Mouse (Mus musculus) stomach, postnatal 0 days (tissue): Measurements from ENCODE around the gene Stap2. TPM values are rescaled to one million over a fixed set of nuclear protein-coding genes. Genes with fewer than 3 reads are reported as not detected.

Source experiments
- ATAC-seq: fragments of 200-750 bp; cut with Nextera tagmentation; 2 replicates; pipeline ENCODE4 v1.8.0; 2017; ENCODE audit not compliant: low FRiP score, low TSS enrichment
- DNase-seq: peaks from one replicate; pipeline ENCODE4 v3.0.0-alpha.2; 2016; ENCODE audit warnings: low spot score
- H3K27ac ChIP-seq: fragments of 300-500 bp; sonication (generic); replicated peaks from 2 replicates; pipeline ENCODE4 v1.5.1; 2014; ENCODE audit warnings: mild to moderate bottlenecking, control low read depth
- H3K27me3 ChIP-seq: fragments of 300-500 bp; sonication (generic); 2 replicates; pipeline ENCODE4 v1.6.1; 2014; ENCODE audit warnings: low read length; ENCODE audit not compliant: control insufficient read depth, insufficient read depth
- H3K36me3 ChIP-seq: fragments of 300-500 bp; sonication (generic); 2 replicates; pipeline ENCODE4 v1.6.1; 2014; ENCODE audit warnings: low read length, mixed read lengths; ENCODE audit not compliant: control insufficient read depth, insufficient read depth
- H3K4me1 ChIP-seq: fragments of 300-500 bp; sonication (generic); replicated peaks from 2 replicates; pipeline ENCODE4 v1.6.1; 2014; ENCODE audit warnings: antibody characterized with exemption; ENCODE audit not compliant: control insufficient read depth, insufficient read depth
- H3K4me2 ChIP-seq: fragments of 300-500 bp; sonication (generic); replicated peaks from 2 replicates; pipeline ENCODE4 v1.6.1; 2014; ENCODE audit warnings: low read depth, mild to moderate bottlenecking, control low read depth, moderate library complexity
- H3K4me3 ChIP-seq: fragments of 300-500 bp; sonication (generic); 2 replicates; pipeline ENCODE4 v1.5.1; 2014; ENCODE audit warnings: low read depth, low read length, control low read depth
- H3K9ac ChIP-seq: fragments of 300-500 bp; sonication (generic); 2 replicates; pipeline ENCODE4 v1.6.1; 2014; ENCODE audit warnings: mild to moderate bottlenecking, low read length, control low read depth, mixed read lengths
- H3K9me3 ChIP-seq: fragments of 300-500 bp; sonication (generic); 2 replicates; pipeline ENCODE4 v1.6.1; 2016; ENCODE audit warnings: low read length; ENCODE audit not compliant: control insufficient read depth
- CTCF ChIP-seq: IDR thresholded peaks from 2 replicates; pipeline ENCODE4 v1.5.1; 2016; ENCODE audit warnings: antibody characterized with exemption, low read depth, mild to moderate bottlenecking, moderate library complexity
- EP300 ChIP-seq: optimal IDR thresholded peaks from 2 replicates; pipeline ENCODE3; 2016; ENCODE audit warnings: antibody characterized with exemption
- WGBS: fragments of 180-500 bp; shearing (Covaris S2); extraction: QIAGEN DNeasy Blood & Tissue Kit; methylation state at CpG from one replicate; pipeline ENCODE4 v1.1.7; 2014; 5-methylcytosine and 5-hydroxymethylcytosine counted together
- polyA plus RNA-seq: library from polyadenylated mRNA; unstranded; fragments of >200 nt; fragmentation: Nextera tagmentation; extraction: Ambion mirVana; gene quantifications from 2 replicates; pipeline ENCODE4 v1.2.1, GENCODE M21; 2015

Gene Stap2
- polyA plus RNA-seq, 1 experiment from 2014 or later, result 44.2 TPM

- WGBS, result under 1% methylated on average over 21 of the region's 21 CpGs
- peak overlapping the region; percentile 80 for H3K4me3 ChIP-seq
- H3K27me3 ChIP-seq, result 0 out of 2 replicates have a peak, but pooled peaks cover 2% of the 10 kb centered on the region
- peak overlapping the region; percentile 100 for H3K4me2 ChIP-seq
- ATAC-seq (peak; percentile 95), DNase-seq (peak; percentile 93)
- H3K9me3 ChIP-seq, result no peaks in the 10 kb centered on the region
- H3K9ac ChIP-seq, result peak overlapping the region; percentile 74
- H3K27ac ChIP-seq, result peak overlapping the region; percentile 89
- peaks cover 4% of the 10 kb centered on the region; the same call in 1 of the 2 replicates for H3K36me3 ChIP-seq
- TF ChIP-seq CTCF, result no peak
- peak; percentile 21 for TF ChIP-seq EP300
- H3K4me1 ChIP-seq, result peaks cover 4% of the 10 kb centered on the region; the same call in 1 of the 2 replicates
Measured at GRCm38 (mm10) chr17:56008356-56009087, 3.1 kb upstream of the Stap2 start.

- H3K4me1 ChIP-seq, result peaks cover 4% of the 10 kb centered on the region; the same call in 1 of the 2 replicates
- no peak overlapping the region for H3K9ac ChIP-seq
- H3K4me2 ChIP-seq, result peak overlapping the region; percentile 100
- 0 out of 2 replicates have a peak, but pooled peaks cover 2% of the 10 kb centered on the region for H3K27me3 ChIP-seq
- ATAC-seq, result peak; percentile 1; the same call in 1 of the 2 replicates
- DNase-seq, result no peak
- H3K27ac ChIP-seq, result peak overlapping the region; percentile 49
- 20% methylated on average over 13 of the region's 14 CpGs for WGBS
- no peaks in the 10 kb centered on the region for H3K9me3 ChIP-seq
- H3K4me3 ChIP-seq, result peak overlapping the region; percentile 80; the same call in 1 of the 2 replicates
- no peaks in the 10 kb centered on the region; the same call in 1 of the 2 replicates for H3K36me3 ChIP-seq
- TF ChIP-seq CTCF (peak; percentile 14; the same call in 1 of the 2 replicates), EP300 (no peak)
Measured at GRCm38 (mm10) chr17:56007444-56008355, 2.3 kb upstream of the Stap2 start.

- Histone ChIP-seq H3K4me1 (peaks cover 4% of the 10 kb centered on the region; the same call in 1 of the 2 replicates), H3K9me3 (no peaks in the 10 kb centered on the region), H3K27me3 (0 out of 2 replicates have a peak, but pooled peaks cover 2% of the 10 kb centered on the region), H3K4me2 (no peak overlapping the region), H3K36me3 (no peaks in the 10 kb centered on the region; the same call in 1 of the 2 replicates), H3K4me3 (no peak overlapping the region), H3K9ac (no peak overlapping the region), H3K27ac (no peak overlapping the region; the same call in 1 of the 2 replicates)
- no peak for DNase-seq
- ATAC-seq, result no peak
- 58% methylated on average over 10 of the region's 10 CpGs for WGBS
- TF ChIP-seq CTCF, result no peak
- no peak for TF ChIP-seq EP300
Measured at GRCm38 (mm10) chr17:56006956-56007355, 1.6 kb upstream of the Stap2 start.

GRCm38 (mm10) chr17:56003000-56003399 is 2.4 kb downstream of the Stap2 start:
- TF ChIP-seq CTCF, result no peak
- TF ChIP-seq EP300, result no peak
- no peaks in the 10 kb centered on the region for H3K9me3 ChIP-seq
- DNase-seq (no peak), ATAC-seq (no peak)
- no peak overlapping the region for H3K9ac ChIP-seq
- WGBS, result 75% methylated on average over 3 of the region's 3 CpGs
- H3K4me2 ChIP-seq, result no peak overlapping the region
- no peaks in the 10 kb centered on the region for H3K4me1 ChIP-seq
- H3K27ac ChIP-seq, result no peak overlapping the region
- H3K4me3 ChIP-seq, result no peak overlapping the region
- 0 out of 2 replicates have a peak, but pooled peaks cover 2% of the 10 kb centered on the region for H3K27me3 ChIP-seq
- H3K36me3 ChIP-seq, result no peaks in the 10 kb centered on the region

- H3K27me3 ChIP-seq, result no peaks in the 10 kb centered on the region
- no peaks in the 10 kb centered on the region for H3K9me3 ChIP-seq
- ATAC-seq, result no peak
- no peak overlapping the region for H3K4me2 ChIP-seq
- no peak for DNase-seq
- WGBS, result 30% methylated on average over 30 of the region's 30 CpGs
- no peak overlapping the region for H3K27ac ChIP-seq
- H3K9ac ChIP-seq, result no peak overlapping the region
- H3K36me3 ChIP-seq, result no peaks in the 10 kb centered on the region; the same call in 1 of the 2 replicates
- H3K4me3 ChIP-seq, result no peak overlapping the region
- no peaks in the 10 kb centered on the region for H3K4me1 ChIP-seq
- TF ChIP-seq EP300 (no peak), CTCF (no peak)
Measured at GRCm38 (mm10) chr17:55999794-56000499, 5.4 kb downstream of the Stap2 start.
